Mouse (Mus musculus): ENCODE measurements at regions not wholly inside any gene's neighbourhood (a gene's known extent, or its start where the extent isn't known, plus 50 kb on each side); places are given as distances from the start of the nearest gene placed in this dataset.

DNA sequence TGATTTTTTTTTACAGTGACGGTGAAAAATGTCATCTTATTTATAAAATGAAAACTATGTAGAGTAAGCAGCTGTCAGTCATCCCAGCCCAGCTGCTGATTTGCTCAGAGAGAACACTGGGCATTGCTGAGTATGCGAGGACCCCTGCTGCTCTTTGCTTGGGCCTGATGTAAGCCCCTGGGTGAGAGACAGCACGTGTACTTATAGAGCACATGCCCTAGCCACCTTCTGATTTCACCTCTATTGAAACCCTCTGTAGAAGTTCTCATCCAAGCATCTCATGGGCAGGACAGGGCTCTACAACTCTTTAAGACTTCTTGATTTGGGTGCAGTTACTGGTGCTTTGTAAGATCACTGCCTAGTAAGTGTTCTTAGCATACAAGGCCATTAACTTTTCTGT, 182.2 kb downstream of the Rab11fip2 start:
- no peak for DNase-seq

DNA sequence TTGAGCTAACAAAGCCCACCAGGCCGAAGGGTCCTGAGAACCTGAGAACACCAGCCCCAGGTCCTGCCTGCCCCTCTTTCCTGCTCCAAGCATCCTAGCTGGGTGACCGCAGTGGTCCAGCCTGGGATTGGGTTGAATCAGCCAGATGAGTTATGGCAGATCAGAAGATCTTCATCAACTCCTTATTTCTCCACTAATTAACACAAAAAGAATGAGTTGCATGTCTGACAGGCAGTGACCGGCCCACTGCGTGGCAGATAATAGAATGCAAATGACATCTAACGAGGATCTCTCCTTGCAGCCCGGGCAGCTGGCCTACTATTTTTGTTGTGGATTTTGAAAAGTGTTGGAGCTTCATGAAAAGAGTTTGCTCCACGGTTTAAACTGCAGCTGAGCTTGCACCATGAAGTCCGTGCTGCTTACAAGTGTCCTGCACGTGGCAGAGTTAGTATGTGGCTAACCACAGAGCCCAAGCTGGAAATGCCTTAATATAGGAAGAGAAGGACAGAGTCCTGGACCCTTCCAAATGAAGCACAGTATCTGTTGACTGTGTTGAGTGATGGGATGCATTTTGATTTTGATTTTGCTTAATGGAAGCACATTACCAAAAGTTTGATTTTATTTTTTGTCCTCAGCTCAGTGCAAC, 158.9 kb downstream of the Rab11fip2 start:
- no peak for DNase-seq

- DNase-seq = no peak
Measured at GRCm38 (mm10) chr19:59831304-59831703, 112.2 kb downstream of the Rab11fip2 start.

- no peak for DNase-seq
Measured at GRCm38 (mm10) chr19:59837138-59837537, 106.3 kb downstream of the Rab11fip2 start.

DNA sequence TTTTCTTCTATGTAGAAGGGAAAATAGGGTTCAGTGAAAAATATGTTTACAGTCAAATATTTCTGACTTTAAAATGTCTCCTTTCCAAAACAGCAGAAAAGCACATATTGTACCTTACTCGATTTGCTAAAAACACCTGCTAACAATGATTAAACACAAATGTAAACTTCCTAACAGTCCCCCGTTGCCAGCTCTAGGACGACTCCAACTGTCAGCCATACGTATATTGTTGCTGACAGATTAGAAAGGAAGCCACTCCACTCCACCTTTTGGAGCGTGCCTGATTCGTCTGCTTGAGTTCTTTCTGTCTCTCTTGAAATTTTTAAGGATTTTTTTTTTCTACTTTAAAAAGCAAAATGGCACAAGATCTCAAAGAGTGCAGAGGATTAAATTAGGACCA, 105.8 kb downstream of the Rab11fip2 start:
- DNase-seq = no peak

GRCm38 (mm10) chr19:59844270-59844669, 99.2 kb downstream of the Rab11fip2 start:
- no peak for DNase-seq

GRCm38 (mm10) chr19:59846807-59847206, 96.6 kb downstream of the Rab11fip2 start:
- DNase-seq = no peak

- no peak for DNase-seq
Measured at GRCm38 (mm10) chr19:59850696-59851095, 92.8 kb downstream of the Rab11fip2 start.

GRCm38 (mm10) chr19:59852011-59852738, 91.3 kb downstream of the Rab11fip2 start:
- no peak for DNase-seq
